Mouse (Mus musculus) lung, postnatal 0 days (tissue): ENCODE data around the gene Nedd9.

ENCODE experiments used
- CTCF ChIP-seq: IDR thresholded peaks from 2 replicates; pipeline ENCODE4 v1.5.1; 2016; ENCODE audit warnings: antibody characterized with exemption, mild to moderate bottlenecking
- EP300 ChIP-seq: IDR thresholded peaks from 2 replicates; pipeline ENCODE4 v1.6.1; 2016; ENCODE audit warnings: antibody characterized with exemption, mild to moderate bottlenecking, control low read depth

- TF ChIP-seq CTCF = no peak
- peak; percentile 71 for TF ChIP-seq EP300
These were observed 26.3 kb upstream of the Nedd9 start for GRCm38 (mm10) chr13:41513456-41513855.
